ENCODE assay signal across 18 mouse cellular contexts in the genomic region with DNA sequence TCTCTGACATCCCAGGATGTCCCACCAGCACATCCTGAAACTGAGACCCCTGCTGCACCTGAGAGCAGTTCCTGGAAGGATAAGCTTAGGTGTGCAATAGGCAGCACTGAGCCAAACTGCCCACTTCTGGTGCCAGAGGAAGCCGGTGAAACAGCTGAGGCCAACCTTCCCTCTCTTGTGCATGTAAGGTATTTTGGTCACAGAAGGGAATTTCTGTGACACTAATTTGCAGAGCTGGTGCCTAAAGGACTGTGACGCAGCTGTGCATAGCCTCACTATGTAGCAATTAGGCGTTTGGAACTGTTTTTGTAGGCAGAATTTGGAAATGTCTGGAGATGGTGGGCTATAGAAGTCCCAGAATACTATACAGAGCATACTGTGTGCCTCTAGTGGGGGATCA.
DNase-seq lines count a peak whose midpoint lies in the region; ATAC-seq and TF ChIP-seq lines count a peak whose summit lies in the region.
"Had no signal": no experiment of that assay in that cellular context is flagged by ENCODE, and none has a peak within 500 bp of the region (broad histone marks: within the 10 kb centered on the region; RNA-seq: fewer than 3 reads in every experiment).

No protein-coding gene starts in this region.

- H3K4me2 ChIP-seq in stomach, embryonic 15.5 days: no peak overlapping the region
- H3K4me2 ChIP-seq in stomach, postnatal 0 days (replicated peaks; ENCODE audit: low read depth): no peak overlapping the region
- no peak overlapping the region for H3K4me2 ChIP-seq in limb, embryonic 12.5 days
- no peak overlapping the region for H3K4me2 ChIP-seq in intestine, postnatal 0 days (replicated peaks; ENCODE audit: low read depth)

- H3K27ac ChIP-seq in stomach, embryonic 15.5 days: peak overlapping the region; percentile 60; the same call in 1 of the 2 replicates
- H3K27ac ChIP-seq in stomach, postnatal 0 days (replicated peaks): no peak overlapping the region
- H3K27ac ChIP-seq in limb, embryonic 12.5 days: peak overlapping the region; percentile 68
- no peak overlapping the region for H3K27ac ChIP-seq in intestine, postnatal 0 days (ENCODE audit: low read depth, low read length)
- H3K27ac ChIP-seq: gastrocnemius, adult 2 months had no signal

- TF ChIP-seq CTCF in stomach, postnatal 0 days (IDR thresholded peaks at IDR 0.05; ENCODE audit: low read depth): no peak
- no peak for TF ChIP-seq CTCF in intestine, postnatal 0 days (IDR thresholded peaks at IDR 0.05; ENCODE audit: low read depth)

- DNase-seq in frontal cortex, postnatal 10 days (ENCODE audit: low spot score in 2 of 2): no peak
- no peak for DNase-seq in stomach, postnatal 0 days (ENCODE audit: low spot score)
- DNase-seq in testis, postnatal 10 days (ENCODE audit: low spot score): no peak
- DNase-seq in cerebellum, postnatal 14 days: no peak
- DNase-seq: adrenal gland, adult 2 months; cerebellum, adult 18-20 months; gastrocnemius, adult 2 months; heart, adult 11 months; kidney, adult 2 months; kidney, postnatal 25 days; left cerebral cortex, postnatal 4 days; lung, adult 2 months; right cerebral cortex, postnatal 14 days; thymus, adult 18-20 months had no signal

- H3K4me1 ChIP-seq in stomach, embryonic 15.5 days: 0 out of 2 replicates have a peak, but pooled peaks cover 6% of the 10 kb centered on the region
- H3K4me1 ChIP-seq in stomach, postnatal 0 days (replicated peaks; ENCODE audit: control insufficient read depth, insufficient read depth): no peaks in the 10 kb centered on the region
- H3K4me1 ChIP-seq in limb, embryonic 12.5 days (replicated peaks): peaks cover 38% of the 10 kb centered on the region
- H3K4me1 ChIP-seq in intestine, postnatal 0 days (replicated peaks; ENCODE audit: control insufficient read depth, insufficient read depth, low read length): no peaks in the 10 kb centered on the region

- H3K4me3 ChIP-seq in stomach, embryonic 15.5 days (replicated peaks): no peak overlapping the region
- H3K4me3 ChIP-seq in stomach, postnatal 0 days (ENCODE audit: low read depth, low read length): no peak overlapping the region
- no peak overlapping the region for H3K4me3 ChIP-seq in limb, embryonic 12.5 days (replicated peaks)
- no peak overlapping the region for H3K4me3 ChIP-seq in intestine, postnatal 0 days (ENCODE audit: low read depth, low read length)
- H3K4me3 ChIP-seq: gastrocnemius, adult 2 months had no signal

- H3K36me3 ChIP-seq in stomach, embryonic 15.5 days: peaks cover 30% of the 10 kb centered on the region
- peaks cover 36% of the 10 kb centered on the region for H3K36me3 ChIP-seq in stomach, postnatal 0 days (ENCODE audit: control insufficient read depth, insufficient read depth, low read length)
- H3K36me3 ChIP-seq in limb, embryonic 12.5 days: peaks cover 96% of the 10 kb centered on the region
- H3K36me3 ChIP-seq in intestine, postnatal 0 days (ENCODE audit: control insufficient read depth, insufficient read depth): peaks cover 54% of the 10 kb centered on the region

- no peak overlapping the region for H3K9ac ChIP-seq in stomach, embryonic 15.5 days
- H3K9ac ChIP-seq in stomach, postnatal 0 days (ENCODE audit: low read length): no peak overlapping the region
- H3K9ac ChIP-seq in limb, embryonic 12.5 days (replicated peaks): no peak overlapping the region
- no peak overlapping the region for H3K9ac ChIP-seq in intestine, postnatal 0 days (ENCODE audit: low read depth, low read length)

- no peaks in the 10 kb centered on the region for H3K9me3 ChIP-seq in stomach, embryonic 15.5 days
- no peaks in the 10 kb centered on the region for H3K9me3 ChIP-seq in stomach, postnatal 0 days (ENCODE audit: control insufficient read depth, low read length)
- no peaks in the 10 kb centered on the region for H3K9me3 ChIP-seq in limb, embryonic 12.5 days
- H3K9me3 ChIP-seq in intestine, postnatal 0 days (ENCODE audit: control insufficient read depth): no peaks in the 10 kb centered on the region

- WGBS in stomach, embryonic 15.5 days: 93% methylated on average over 3 of the region's 3 CpGs
- WGBS in stomach, postnatal 0 days: 93% methylated on average over 3 of the region's 3 CpGs
- WGBS in limb, embryonic 12.5 days: 81% methylated on average over 3 of the region's 3 CpGs
- WGBS in intestine, postnatal 0 days: 91% methylated on average over 3 of the region's 3 CpGs

- peak; percentile 14; the same call in 1 of the 2 replicates for ATAC-seq in frontal cortex, adult (ENCODE audit: low TSS enrichment)
- ATAC-seq in stomach, embryonic 15.5 days (ENCODE audit: insufficient read depth, low FRiP score, low read depth): no peak
- no peak for ATAC-seq in stomach, postnatal 0 days (ENCODE audit: low FRiP score, low TSS enrichment)
- ATAC-seq in limb, embryonic 12.5 days (ENCODE audit: insufficient number of reproducible peaks, insufficient read depth, low FRiP score, low TSS enrichment, low read depth): no peak
- ATAC-seq in intestine, postnatal 0 days: no peak

- no peak for TF ChIP-seq EP300 in stomach, postnatal 0 days (optimal IDR thresholded peaks at IDR 0.05)

- no peaks in the 10 kb centered on the region for H3K27me3 ChIP-seq in stomach, embryonic 15.5 days (replicated peaks)
- H3K27me3 ChIP-seq in stomach, postnatal 0 days (ENCODE audit: control insufficient read depth, insufficient read depth, low read length): no peaks in the 10 kb centered on the region
- H3K27me3 ChIP-seq in limb, embryonic 12.5 days: no peaks in the 10 kb centered on the region
- H3K27me3 ChIP-seq in intestine, postnatal 0 days (replicated peaks; ENCODE audit: control insufficient read depth, insufficient read depth, low read length): no peaks in the 10 kb centered on the region

Comparison
In these comparisons a context has a peak if more than half of its experiments do, and no peak if none do; other contexts are left out.
1. H3K27ac ChIP-seq: peak in stomach, embryonic 15.5 days (single experiment) and limb, embryonic 12.5 days (single experiment); none in stomach, postnatal 0 days (single experiment) and intestine, postnatal 0 days (single experiment).